Mouse (Mus musculus): ENCODE measurements at regions not wholly inside any gene's neighbourhood (a gene's known extent, or its start where the extent isn't known, plus 50 kb on each side); places are given as distances from the start of the nearest gene placed in this dataset.

- Histone ChIP-seq H3K9me3 (ENCODE audit: low read length) (no peaks in the 10 kb centered on the region), H3K27me3 (ENCODE audit: insufficient read depth, low read length) (no peaks in the 10 kb centered on the region; the same call in 1 of the 2 replicates), H3K36me3 (ENCODE audit: insufficient read depth, low read length) (no peaks in the 10 kb centered on the region), H3K4me1 (replicated peaks; ENCODE audit: low read depth, low read length) (peaks cover 7% of the 10 kb centered on the region), H3K4me3 (replicated peaks; ENCODE audit: low read length) (no peak overlapping the region)
- no peak for TF ChIP-seq NANOG (IDR thresholded peaks at IDR 0.05; ENCODE audit: borderline replicate concordance, low read length)
- TF ChIP-seq POU5F1 (IDR thresholded peaks at IDR 0.05; ENCODE audit: borderline replicate concordance, low read length) = no peak
- no peak for TF ChIP-seq CTCF (conservative IDR thresholded peaks at IDR 0.05; ENCODE audit: low read length)
Measured at GRCm38 (mm10) chr10:66932544-66932943, 163.4 kb upstream of the Jmjd1c start.

DNA sequence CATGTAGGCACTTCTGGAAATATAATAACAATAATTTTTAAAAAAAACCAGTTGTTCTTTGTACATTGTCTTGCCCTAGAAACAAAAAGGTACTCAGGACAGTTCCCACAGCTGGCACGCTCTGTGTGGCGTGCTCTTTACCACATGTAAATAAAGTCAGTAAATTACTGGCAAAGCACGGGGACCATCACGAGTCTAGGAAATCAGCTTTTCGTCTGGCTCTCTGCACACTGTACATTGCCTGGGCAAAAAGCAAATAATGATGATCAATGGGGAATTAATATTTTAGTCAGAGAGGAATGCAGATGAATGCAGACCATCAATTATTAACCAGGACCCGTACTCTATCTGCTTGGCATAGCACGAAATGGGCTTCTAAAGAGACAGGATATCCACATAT lies 162.2 kb upstream of the Jmjd1c start:
- H3K4me1 ChIP-seq (replicated peaks; ENCODE audit: low read depth, low read length) = peaks cover 7% of the 10 kb centered on the region
- H3K36me3 ChIP-seq (ENCODE audit: insufficient read depth, low read length) = no peaks in the 10 kb centered on the region
- H3K27me3 ChIP-seq (ENCODE audit: insufficient read depth, low read length) = no peaks in the 10 kb centered on the region; the same call in 1 of the 2 replicates
- H3K4me3 ChIP-seq (replicated peaks; ENCODE audit: low read length) = no peak overlapping the region
- H3K9me3 ChIP-seq (ENCODE audit: low read length) = no peaks in the 10 kb centered on the region
- TF ChIP-seq CTCF (conservative IDR thresholded peaks at IDR 0.05; ENCODE audit: low read length) (no peak), POU5F1 (IDR thresholded peaks at IDR 0.05; ENCODE audit: borderline replicate concordance, low read length) (no peak)

DNA sequence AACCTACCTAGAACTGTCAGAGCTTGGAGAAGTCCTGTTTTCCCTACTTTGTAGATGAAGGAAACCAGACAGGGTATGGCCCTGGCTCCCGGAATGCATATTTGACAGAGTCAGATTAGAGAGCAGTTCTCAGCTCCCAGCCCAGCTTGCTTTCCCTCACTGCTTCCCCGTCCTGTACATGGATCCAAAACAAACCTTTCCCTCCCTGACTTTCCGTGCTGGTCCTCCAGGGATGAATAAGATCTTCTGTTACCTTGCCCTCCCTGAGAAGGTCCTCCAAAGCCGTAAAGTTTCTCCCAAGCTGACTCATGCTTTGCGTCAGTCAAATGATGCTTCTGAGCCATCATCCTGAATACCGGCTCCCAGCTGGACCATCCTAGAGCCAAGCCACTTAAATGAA lies 160.2 kb upstream of the Jmjd1c start:
- H3K27me3 ChIP-seq (ENCODE audit: insufficient read depth, low read length) = no peaks in the 10 kb centered on the region; the same call in 1 of the 2 replicates
- H3K4me3 ChIP-seq (replicated peaks; ENCODE audit: low read length) = no peak overlapping the region
- no peaks in the 10 kb centered on the region for H3K36me3 ChIP-seq (ENCODE audit: insufficient read depth, low read length)
- peaks cover 4% of the 10 kb centered on the region for H3K4me1 ChIP-seq (replicated peaks; ENCODE audit: low read depth, low read length)
- no peaks in the 10 kb centered on the region for H3K9me3 ChIP-seq (ENCODE audit: low read length)
- TF ChIP-seq CTCF (conservative IDR thresholded peaks at IDR 0.05; ENCODE audit: low read length) = no peak

DNA sequence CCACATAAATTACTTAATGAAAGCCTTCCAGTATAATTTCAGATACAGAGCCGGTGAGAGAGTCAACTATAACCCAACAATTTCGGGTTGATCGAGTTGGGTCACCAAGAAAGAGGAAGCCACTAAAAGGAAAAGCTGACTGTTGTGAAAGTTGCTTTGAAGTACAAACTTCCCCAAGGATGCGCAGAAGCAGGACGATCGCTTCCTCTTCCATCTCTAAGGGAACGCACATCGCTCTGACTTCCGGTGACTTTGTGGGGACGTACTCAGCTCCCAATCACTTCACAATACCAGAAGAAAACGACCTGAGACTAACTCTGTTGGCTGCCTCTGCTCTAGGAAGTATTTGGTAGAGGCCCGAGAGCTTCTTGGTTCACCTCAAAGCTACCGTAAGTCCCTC lies 158.8 kb upstream of the Jmjd1c start:
- Histone ChIP-seq H3K27me3 (ENCODE audit: insufficient read depth, low read length) (no peaks in the 10 kb centered on the region), H3K4me1 (replicated peaks; ENCODE audit: low read depth, low read length) (no peaks in the 10 kb centered on the region; the same call in 1 of the 2 replicates)
- TF ChIP-seq POU5F1 (IDR thresholded peaks at IDR 0.05; ENCODE audit: borderline replicate concordance, low read length) (no peak), NANOG (IDR thresholded peaks at IDR 0.05; ENCODE audit: borderline replicate concordance, low read length) (no peak), CTCF (conservative IDR thresholded peaks at IDR 0.05; ENCODE audit: low read length) (no peak)

GRCm38 (mm10) chr10:66940368-66940767 lies 155.6 kb upstream of the Jmjd1c start:
- Histone ChIP-seq H3K27me3 (ENCODE audit: insufficient read depth, low read length) (no peaks in the 10 kb centered on the region), H3K4me3 (replicated peaks; ENCODE audit: low read length) (no peak overlapping the region), H3K4me1 (replicated peaks; ENCODE audit: low read depth, low read length) (peaks cover 11% of the 10 kb centered on the region), H3K36me3 (ENCODE audit: insufficient read depth, low read length) (no peaks in the 10 kb centered on the region), H3K9me3 (ENCODE audit: low read length) (no peaks in the 10 kb centered on the region)
- TF ChIP-seq NANOG (IDR thresholded peaks at IDR 0.05; ENCODE audit: borderline replicate concordance, low read length) = no peak
- TF ChIP-seq CTCF (conservative IDR thresholded peaks at IDR 0.05; ENCODE audit: low read length) = no peak
- no peak for TF ChIP-seq POU5F1 (IDR thresholded peaks at IDR 0.05; ENCODE audit: borderline replicate concordance, low read length)

More for the DNA sequence above, 158.8 kb upstream of the Jmjd1c start:
- no peaks in the 10 kb centered on the region for H3K36me3 ChIP-seq (ENCODE audit: insufficient read depth, low read length)
- H3K9me3 ChIP-seq (ENCODE audit: low read length) = no peaks in the 10 kb centered on the region
- no peak overlapping the region for H3K4me3 ChIP-seq (replicated peaks; ENCODE audit: low read length)

DNA sequence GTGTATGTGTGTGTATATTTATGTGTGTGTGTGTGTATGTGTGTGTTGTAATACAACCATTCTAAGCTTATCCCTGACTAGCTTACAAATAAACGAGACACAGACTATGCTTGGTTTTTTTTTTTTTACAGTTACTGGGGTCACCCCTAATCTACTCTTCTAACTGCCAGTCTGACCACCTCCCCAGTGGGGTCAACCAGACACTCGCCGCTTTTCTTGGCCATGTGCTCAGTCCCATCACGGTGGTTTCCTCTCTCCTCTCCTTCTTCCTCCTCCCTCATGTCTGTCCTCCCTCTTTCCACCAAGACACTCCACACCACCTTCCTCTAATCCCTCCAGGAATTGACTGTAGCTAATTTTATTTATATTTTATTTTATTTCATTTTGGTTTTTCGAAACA lies 155.0 kb upstream of the Jmjd1c start:
- Histone ChIP-seq H3K27me3 (ENCODE audit: insufficient read depth, low read length) (no peaks in the 10 kb centered on the region), H3K4me1 (replicated peaks; ENCODE audit: low read depth, low read length) (peaks cover 11% of the 10 kb centered on the region), H3K4me3 (replicated peaks; ENCODE audit: low read length) (no peak overlapping the region), H3K9me3 (ENCODE audit: low read length) (no peaks in the 10 kb centered on the region), H3K36me3 (ENCODE audit: insufficient read depth, low read length) (no peaks in the 10 kb centered on the region)
- TF ChIP-seq NANOG (IDR thresholded peaks at IDR 0.05; ENCODE audit: borderline replicate concordance, low read length) (no peak), POU5F1 (IDR thresholded peaks at IDR 0.05; ENCODE audit: borderline replicate concordance, low read length) (no peak), CTCF (conservative IDR thresholded peaks at IDR 0.05; ENCODE audit: low read length) (no peak)

- no peaks in the 10 kb centered on the region for H3K9me3 ChIP-seq (ENCODE audit: low read length)
- H3K4me3 ChIP-seq (replicated peaks; ENCODE audit: low read length) = no peak overlapping the region
- peaks cover 11% of the 10 kb centered on the region for H3K4me1 ChIP-seq (replicated peaks; ENCODE audit: low read depth, low read length)
- no peaks in the 10 kb centered on the region for H3K36me3 ChIP-seq (ENCODE audit: insufficient read depth, low read length)
- no peaks in the 10 kb centered on the region for H3K27me3 ChIP-seq (ENCODE audit: insufficient read depth, low read length)
- TF ChIP-seq CTCF (conservative IDR thresholded peaks at IDR 0.05; ENCODE audit: low read length) = no peak
- TF ChIP-seq NANOG (IDR thresholded peaks at IDR 0.05; ENCODE audit: borderline replicate concordance, low read length) = no peak
- no peak for TF ChIP-seq POU5F1 (IDR thresholded peaks at IDR 0.05; ENCODE audit: borderline replicate concordance, low read length)
Measured at GRCm38 (mm10) chr10:66941974-66942373, 154.0 kb upstream of the Jmjd1c start.

DNA sequence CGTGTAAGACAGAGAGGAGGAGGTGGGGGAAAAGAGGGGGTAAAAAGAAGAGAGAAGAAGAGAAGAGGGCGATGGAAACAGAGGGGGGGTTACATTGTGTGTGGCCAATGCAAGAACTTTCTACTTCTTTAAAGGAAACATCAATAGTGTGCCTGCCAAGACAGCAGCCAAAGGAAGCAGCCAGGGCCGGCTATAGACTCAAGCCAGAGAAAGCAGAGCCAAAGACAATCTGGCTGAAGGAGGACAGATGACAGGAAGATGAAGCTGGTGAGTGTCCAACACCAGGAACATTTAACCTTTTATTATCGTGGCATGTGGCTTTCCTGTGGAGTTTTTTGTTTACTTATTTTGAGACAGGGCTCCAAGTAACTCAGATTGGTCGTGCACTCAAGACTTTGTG lies 152.1 kb upstream of the Jmjd1c start:
- H3K4me3 ChIP-seq (replicated peaks; ENCODE audit: low read length) = no peak overlapping the region
- TF ChIP-seq POU5F1 (IDR thresholded peaks at IDR 0.05; ENCODE audit: borderline replicate concordance, low read length) = no peak
- TF ChIP-seq NANOG (IDR thresholded peaks at IDR 0.05; ENCODE audit: borderline replicate concordance, low read length) = no peak
- TF ChIP-seq CTCF (conservative IDR thresholded peaks at IDR 0.05; ENCODE audit: low read length) = no peak
- peaks cover 11% of the 10 kb centered on the region for H3K4me1 ChIP-seq (replicated peaks; ENCODE audit: low read depth, low read length)
- no peaks in the 10 kb centered on the region for H3K9me3 ChIP-seq (ENCODE audit: low read length)
- no peaks in the 10 kb centered on the region for H3K36me3 ChIP-seq (ENCODE audit: insufficient read depth, low read length)
- no peaks in the 10 kb centered on the region for H3K27me3 ChIP-seq (ENCODE audit: insufficient read depth, low read length)

DNA sequence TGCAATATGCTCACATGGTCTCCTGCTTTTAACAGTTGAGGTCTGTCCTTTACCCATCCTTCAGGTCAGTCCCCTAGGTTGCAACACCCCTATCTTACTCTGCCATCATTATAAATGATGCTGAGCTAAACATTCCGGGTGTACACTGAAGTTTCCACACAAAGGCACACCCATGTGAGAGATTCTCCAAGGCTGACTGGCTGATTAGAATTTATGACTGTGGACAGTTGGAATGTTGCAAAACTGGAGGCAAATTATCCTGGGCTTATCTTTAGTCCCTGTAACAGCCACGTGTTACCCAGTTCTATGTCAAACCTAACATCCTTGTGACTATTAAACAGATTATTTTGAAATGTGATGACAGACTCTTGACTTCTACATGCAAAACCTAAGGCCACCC lies 149.8 kb upstream of the Jmjd1c start:
- no peaks in the 10 kb centered on the region for H3K36me3 ChIP-seq (ENCODE audit: insufficient read depth, low read length)
- no peaks in the 10 kb centered on the region for H3K9me3 ChIP-seq (ENCODE audit: low read length)
- 0 out of 2 replicates have a peak, but pooled peaks cover 2% of the 10 kb centered on the region for H3K27me3 ChIP-seq (ENCODE audit: insufficient read depth, low read length)
- no peak for TF ChIP-seq NANOG (IDR thresholded peaks at IDR 0.05; ENCODE audit: borderline replicate concordance, low read length)
- no peak for TF ChIP-seq POU5F1 (IDR thresholded peaks at IDR 0.05; ENCODE audit: borderline replicate concordance, low read length)
- TF ChIP-seq CTCF (conservative IDR thresholded peaks at IDR 0.05; ENCODE audit: low read length) = no peak
- H3K4me1 ChIP-seq (replicated peaks; ENCODE audit: low read depth, low read length) = peaks cover 11% of the 10 kb centered on the region
- H3K4me3 ChIP-seq (replicated peaks; ENCODE audit: low read length) = no peak overlapping the region
